Mouse (Mus musculus) T-cell, adult 2 months (primary cell): Measurements from ENCODE around the gene Shisa4.
"Not testable (repeated sequence)": the region's sequence is repeated elsewhere in the genome, so short reads cannot be mapped to it uniquely, and the experiment has no call there.

Experiments
- DNase-seq: peaks from one replicate; pipeline ENCODE4 v3.0.0; 2022; ENCODE audit warnings: low spot score

Gene Shisa4

DNA sequence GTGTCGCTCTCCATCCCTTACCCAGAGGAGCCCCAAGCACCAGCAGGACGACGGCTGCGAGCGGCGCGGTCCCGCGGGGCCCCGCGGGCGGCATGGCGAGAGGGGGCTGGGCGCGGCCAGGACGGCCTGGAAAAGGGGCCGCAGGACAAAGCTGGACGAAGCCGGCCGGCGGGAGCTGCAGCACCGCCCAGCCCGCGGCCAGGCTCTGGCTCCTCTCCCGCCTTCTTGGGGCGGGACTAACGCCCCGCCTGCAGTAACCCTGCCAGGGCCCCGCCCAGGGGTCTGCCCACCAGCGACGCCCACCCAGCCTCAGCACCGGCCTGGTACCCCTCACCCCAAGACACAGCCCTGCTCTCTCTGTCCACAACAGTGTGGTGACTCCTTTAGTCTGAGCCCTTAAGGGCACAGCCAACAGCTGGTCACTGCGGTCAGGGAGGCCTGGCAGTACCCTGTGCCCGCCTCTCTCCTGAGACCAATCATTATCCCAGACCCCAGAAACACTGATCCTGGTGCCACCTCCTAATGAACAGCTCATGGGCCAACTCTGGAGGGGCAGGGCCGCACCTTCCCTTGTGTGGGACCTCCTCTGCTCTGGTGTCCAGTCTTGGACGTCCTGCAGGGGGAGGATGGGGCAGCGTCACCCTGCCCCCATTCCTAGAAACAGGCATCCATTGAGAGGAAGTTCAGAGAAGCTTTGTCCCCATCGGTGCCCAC, at the start of gene Shisa4:
TSS of gene Shisa4 (minus strand) at position 370 of the 714 bp plus-strand sequence.
- no peak for DNase-seq

DNA sequence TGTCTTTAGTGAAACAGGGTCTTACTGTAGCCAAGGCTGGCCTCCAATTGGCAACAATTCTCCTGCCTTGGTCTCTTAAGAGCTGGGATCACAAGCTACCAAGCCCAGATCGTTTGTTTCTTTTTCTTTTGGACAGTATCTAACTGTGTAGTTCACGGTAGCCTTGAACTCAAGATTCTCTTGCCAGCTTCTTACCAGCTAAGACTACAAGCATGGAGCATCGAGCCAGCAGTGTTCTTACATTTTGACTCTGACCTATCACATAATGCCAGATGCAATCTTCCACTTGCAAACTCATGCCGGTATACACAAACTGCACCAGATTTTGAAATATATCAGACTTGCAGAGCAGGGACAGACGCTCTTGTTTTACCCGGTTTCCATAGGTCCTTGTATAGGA, 47.7 kb upstream of the Shisa4 start:
- DNase-seq, result no peak

DNA sequence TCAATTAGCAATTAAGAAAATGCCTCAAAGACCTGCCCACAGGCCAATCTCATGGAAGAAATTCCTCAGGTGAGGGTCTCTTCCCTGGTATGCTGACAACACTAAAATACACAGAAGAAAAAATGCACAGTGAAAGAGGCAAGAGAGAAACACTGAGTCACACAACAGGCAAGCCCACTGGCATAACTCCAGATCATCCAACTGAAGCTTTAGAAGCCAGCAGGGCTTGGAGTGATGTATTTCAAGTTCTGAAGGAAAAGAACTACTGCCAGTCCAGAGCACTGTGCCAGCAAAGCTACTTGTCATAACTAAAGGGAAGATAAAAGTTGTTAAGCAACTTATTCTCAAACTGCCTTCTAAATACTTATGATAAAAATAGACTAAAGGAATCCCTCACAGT, 39.0 kb upstream of the Shisa4 start:
- no peak for DNase-seq

DNA sequence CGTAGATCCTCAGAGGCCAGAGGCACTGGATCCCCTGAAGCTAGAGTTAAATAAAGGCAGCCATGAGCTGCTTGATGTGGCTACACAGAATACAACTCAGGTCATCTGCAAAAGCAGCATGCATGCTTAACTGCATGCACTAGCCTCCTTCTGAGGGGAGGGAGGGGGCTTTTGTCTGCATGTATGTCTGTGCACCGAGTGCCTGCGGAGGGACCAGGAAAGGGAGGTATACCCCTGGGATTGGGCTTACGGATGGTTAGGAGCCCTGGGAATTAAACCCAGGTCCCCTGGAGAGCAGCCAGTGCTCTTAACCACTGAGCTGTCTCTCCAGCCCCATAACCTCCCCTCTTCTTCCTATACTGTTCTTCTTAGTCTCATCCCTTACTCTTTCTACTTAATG, 37.1 kb upstream of the Shisa4 start:
- no peak for DNase-seq

DNA sequence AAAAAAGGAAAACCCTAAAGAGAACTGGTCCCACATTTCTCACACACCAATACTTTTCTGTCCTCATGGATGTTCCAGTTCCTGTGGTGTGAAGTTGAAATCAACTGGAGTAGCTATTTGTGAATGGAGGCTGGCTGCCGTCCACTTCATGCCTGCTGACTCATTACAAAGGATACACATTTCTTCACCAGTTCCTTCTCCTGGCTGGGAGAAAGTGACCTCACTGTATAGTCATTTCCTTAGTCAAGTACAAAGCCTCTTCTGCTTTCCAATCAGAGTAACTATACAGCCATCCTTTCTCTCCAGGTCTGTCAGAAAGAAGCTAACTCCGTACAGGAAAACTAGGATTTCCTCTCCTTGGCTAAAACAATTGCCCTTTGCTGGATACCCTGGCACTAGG, 35.9 kb upstream of the Shisa4 start:
- no peak for DNase-seq

DNA sequence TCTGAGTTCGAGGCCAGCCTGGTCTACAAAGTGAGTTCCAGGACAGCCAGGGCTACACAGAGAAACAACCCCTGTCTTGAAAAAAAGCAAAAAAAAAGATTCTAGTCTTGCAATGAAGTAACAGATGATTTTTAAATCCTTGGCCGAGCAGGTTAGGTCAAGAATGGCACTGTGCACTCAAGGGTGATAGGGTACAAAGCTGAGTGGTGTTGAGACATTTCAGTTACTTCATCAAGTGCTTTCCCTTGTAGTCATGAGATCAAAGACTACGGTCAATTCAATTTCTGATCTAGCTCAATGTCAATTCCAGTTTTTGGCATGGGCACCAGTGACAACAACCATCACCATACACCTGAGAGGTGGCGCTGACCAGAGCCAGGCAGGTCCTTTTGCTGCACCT, 33.9 kb upstream of the Shisa4 start:
- DNase-seq, result no peak

DNA sequence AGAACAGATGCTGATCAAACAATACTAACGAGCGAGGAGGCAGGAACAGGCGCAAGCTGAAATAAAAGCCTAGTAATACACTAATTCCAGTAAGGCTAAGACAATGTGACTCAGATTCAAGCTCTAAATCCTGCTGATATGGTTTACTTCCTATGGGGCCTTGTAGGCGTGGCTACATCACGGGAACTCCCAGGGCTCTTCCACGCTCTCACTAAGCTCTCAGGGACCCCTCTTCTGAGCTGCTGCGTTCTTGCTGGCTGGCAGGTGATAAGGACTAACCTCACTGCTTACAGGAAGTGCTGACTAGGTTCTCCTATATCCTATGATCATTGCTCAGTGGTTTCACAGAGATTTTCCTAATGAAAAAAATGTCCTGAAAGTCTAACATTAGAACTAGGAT, 30.3 kb upstream of the Shisa4 start:
- no peak for DNase-seq

DNA sequence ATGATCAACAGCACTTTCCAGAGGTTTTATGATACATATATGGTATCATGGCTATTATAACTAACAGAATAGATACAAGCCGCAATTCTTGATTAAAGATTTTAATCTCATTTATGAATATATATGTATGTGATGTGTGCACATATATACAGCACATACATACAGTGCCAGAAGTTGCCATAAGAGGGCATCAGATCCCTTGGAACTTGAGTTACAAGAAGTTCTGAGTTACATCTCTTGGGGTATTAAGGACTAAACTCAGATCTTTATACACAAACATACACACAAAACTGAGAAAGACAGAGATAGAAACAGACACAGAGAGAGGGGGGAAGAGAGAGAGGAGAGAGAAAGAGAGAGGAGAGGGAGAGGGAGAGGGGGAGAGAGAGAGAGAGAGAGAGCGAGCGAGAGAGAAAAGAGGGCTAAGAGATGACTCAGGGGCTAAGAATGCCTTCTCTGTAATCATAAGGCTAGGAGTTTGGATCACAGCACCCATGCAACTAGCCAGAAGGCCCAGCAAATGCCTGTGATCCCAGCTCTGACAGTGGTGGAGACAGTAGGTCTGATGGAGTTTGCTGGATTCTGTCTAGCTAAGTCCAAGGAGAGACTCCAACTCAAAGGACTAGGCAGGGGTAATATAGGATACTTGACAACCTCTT, 26.5 kb upstream of the Shisa4 start:
- DNase-seq, result no peak

DNA sequence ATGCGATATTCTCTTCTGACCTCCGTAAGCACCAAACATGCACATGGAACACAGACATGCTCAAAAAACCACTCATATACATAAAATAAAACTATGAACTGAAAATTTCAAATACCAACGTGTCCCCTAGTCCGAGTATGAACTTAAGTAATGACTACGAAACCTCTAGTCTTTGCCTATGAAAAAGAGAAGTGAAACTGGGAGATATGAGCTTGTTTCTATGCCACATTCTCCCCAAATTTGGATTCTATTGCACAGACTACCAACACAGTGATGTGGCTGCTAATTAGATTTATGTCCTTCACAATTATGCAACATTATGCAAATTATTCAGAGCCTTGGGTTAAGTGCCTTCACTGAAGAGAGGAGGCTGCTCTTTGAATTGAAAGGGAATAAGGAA, 24.4 kb upstream of the Shisa4 start:
- no peak for DNase-seq

DNA sequence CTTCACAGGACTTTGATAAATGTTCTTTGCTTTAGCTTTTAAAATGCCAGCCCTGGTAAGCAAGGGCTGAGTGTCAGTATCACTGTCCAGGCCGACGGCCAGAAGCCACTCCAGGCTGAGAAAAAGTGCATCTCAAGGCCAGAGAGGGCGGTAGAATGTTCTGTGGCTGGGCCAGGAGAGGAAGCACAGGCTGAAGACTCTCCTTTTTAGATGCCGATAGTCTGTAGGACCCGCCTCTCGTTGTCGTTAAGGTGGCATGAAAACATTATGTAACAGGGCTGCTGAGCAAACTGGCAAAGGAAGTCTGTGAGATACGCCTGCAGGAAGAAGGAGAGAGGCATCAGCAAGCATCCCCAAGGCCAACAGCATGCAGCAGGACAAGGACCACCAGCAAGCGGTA, 10.1 kb upstream of the Shisa4 start:
- DNase-seq, result no peak

DNA sequence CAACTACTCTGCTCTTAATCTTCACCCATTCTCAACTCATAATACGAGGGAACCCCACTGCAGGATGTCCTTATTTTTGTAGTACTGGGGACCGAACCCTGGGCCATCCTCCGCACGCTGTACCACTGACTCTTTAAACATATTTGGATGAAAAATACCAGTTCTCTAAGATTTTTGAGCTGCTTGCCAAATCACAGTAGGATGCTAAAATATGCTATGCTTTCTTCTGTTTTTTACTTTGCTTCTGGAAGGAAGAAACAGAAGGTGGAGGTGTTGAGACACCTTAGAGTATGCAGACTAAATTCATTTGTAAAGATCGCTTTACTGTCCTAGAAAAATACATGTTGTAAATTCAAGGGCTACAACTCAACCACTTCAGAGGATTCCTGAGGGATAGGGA, 9.1 kb upstream of the Shisa4 start:
- no peak for DNase-seq

DNA sequence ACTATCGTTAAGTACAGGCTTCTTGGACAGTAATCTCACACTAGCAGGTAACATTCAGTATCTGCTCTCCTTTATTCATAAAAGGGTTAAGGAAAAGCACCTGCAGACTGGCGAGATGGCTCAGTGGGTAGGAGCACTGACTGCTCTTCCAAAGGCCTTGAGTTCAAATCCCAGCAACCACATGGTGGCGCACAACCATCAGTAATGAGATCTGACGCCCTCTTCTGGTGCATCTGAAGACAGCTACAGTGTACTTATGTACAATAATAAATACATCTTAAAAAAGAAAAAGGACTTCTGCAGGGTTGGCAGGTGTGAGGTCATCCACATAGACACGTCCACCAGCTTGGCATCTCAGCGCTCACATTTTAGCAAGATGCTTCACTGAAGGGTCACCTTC, 6.5 kb upstream of the Shisa4 start:
- not testable (repeated sequence) for DNase-seq

DNA sequence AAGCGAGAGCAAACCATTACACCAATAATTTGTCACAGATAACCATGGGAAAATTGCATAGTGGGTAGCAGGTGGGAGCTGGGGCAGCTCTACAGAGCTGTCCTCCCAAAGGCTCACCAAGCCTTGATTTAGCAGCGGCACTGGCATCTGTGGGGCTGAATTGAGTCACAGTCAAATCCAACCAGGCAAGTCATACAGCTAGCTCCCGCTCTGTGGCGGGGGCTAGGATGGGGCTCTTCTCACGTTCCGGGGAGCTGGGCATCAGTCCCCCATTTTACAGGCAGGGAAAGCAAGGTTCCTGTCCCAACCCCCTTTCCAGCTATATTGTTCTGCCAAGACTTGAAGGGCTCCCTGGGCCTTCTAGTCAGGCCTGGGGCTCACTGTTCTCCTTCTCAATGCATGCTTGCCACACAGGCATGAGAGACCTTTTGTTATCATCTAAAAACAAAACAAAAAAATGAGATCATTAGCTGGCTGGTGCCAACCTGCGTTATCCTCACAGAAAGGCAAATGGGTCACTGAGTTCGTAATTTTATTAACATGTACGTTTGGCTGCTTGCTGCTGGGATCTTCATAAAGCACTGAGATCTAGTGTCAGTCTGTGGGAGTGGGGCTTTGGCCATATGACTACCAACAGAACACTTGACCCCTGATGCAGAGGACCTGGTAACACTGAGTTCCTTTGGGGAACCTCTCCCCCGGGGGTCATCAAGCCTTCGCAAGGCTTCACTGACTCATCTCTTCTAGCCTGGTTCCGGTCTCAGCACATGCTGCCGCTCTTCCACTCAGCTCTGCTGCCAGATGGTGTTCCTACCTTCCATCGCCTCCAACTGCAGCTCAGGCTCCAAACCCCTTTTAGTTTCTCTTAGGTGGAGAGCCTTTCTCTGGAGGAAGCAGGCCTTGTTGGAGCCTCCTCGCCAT, 5.3 kb upstream of the Shisa4 start:
- no peak for DNase-seq

DNA sequence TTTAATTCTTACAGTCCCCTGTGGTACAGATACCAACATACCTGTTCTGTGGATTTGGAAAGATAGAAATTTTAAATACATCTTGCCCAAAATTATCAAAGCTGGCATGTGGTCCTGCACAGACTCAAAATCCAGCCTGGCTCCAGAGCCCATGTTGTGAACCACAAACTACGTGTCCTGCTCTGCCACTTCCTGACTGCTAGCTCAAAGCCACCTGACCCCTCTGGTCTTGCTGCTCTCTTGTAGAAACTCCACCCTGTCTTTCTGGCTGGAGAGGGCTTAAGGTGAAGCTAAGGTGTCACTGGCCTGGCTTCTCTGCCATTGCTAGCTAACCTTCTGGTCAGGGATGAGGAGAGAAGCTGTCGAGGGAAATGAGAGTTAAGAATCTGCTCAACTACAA, 4.0 kb upstream of the Shisa4 start:
- no peak for DNase-seq

DNA sequence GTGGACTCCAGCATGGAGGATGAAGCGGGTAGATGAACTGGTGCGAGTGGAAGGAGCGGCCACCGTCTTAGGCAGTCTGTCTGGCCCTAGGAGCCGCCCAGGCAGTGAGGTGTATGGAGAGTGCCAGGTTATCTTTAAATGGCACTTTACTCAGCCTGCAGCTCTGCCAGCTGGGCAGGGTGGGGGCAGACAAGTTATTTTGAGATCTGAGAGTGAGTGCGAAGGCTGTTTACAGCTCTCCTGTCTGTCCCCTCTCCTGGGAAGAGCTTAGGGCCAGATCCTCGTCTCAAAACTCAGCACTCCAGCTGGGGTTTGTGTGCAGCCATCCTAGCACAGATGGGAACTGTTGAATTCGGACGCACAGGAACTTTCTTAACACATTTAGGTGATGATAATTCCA, 3.5 kb upstream of the Shisa4 start:
- no peak for DNase-seq

DNA sequence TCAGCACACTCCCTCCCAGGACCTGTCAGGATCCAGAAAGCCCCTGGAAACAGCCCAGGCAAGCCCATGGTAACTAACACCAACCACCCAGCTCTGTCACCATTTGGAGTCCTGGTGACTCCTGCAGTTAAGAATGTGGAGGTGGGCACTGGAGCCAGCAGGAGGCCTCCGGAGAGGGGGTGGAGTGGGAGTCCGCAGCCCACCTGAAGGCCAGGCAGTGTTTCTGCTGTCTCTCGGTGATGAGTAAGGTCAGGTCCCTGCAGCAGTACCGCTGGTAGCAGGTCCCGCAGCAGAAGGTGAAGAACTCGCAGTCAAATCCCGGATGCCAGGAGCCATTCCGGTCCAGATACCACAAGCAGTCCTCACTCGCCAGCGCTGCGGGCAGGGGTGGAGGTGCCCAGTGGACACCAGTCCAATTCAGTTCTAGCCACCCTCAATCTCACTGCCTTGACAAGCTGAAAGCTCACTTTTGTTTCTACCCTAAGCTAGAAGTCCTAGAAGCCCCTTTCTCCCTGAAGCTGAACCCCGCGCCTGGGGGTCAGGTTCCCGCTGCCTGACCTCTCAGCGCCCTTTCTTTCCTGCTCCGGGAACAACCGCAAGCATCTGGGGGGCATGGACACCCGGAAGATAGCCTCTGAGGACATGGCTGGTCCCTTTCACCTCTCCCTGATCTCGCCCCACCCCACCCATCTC, 716 bp downstream of the Shisa4 start:
- no peak for DNase-seq

DNA sequence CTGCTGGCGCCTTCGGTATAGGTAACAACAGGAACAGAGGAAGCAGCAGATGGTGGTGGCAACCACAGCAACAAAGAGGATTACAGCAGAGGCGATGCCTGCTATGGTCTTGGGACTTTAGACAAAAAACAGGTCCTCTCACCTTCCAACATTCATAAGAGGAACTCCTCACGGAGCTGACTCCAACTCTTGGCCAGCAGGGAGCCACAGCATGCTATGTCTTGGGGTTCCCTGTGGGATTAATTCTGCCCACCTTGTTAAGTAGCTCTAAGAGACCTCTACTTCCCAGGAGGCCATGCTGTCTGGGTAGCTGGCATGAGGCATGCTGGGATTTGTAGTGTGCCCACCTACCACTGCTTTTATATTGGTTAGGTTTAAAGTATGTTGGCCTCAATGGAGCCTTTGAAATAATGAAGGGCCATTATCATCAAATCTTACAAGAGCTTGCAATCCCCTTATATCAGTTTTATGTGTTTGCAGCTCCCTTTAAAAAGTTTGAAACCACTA, 1.8 kb downstream of the Shisa4 start:
- no peak for DNase-seq

DNA sequence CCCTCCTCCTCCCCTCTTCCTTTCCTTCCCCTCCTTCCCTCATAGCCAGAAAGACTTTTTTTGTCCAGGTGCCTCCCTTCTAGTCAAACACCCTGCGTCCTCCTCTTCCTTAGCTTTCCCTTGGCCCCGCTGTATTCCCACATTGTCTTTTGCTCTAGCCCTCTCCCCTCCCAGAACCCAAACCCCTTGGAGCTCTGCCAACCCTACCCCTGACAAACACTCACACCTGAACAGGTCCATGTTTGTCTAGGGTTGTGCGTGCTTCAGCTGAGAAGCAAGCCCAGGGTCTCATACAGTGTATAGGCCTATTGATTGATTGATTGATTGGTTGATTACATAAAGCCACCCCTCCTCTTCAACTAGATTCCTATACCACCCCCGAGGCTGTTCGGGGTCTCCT, 5.6 kb downstream of the Shisa4 start:
- no peak for DNase-seq

DNA sequence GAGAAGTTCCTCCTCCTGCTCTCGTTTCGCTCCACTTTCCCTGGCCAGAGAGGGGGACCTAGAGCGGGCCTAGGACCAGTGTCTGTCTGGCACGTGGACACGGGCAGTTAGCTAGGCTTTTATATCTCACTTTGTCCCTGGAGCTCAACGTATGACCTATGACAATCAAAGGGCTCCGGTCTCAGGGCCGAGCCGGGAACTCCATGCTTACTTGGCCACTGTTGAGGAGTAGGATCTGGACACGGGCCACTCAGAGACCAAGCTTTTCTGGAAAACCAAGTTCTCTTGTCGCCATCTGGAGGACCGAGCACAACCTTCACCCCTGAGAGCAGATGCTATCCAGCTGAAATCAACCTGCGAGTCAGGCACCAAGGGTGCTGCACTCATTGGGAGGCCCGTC, 6.1 kb downstream of the Shisa4 start:
- DNase-seq, result no peak

DNA sequence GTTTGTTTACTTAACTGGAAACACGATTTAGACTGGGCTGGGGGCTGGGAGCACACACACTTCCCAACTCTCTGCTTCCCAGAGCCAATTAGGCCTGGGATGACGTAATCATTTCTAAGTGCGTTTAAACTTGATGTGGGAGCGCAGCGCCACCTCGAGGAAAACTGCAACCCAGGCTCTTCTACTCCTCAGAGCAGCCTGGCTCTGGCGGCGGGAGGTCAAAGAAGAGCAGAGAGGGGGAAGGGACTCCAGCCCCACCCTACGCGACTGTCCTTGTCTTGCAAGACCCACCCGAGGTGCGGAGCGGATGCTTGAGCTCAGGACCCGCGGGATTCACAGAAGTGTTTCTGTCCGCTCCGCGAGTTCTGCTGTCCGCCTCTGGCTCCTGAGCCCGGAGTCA, 6.8 kb downstream of the Shisa4 start:
- DNase-seq, result peak; percentile 20

DNA sequence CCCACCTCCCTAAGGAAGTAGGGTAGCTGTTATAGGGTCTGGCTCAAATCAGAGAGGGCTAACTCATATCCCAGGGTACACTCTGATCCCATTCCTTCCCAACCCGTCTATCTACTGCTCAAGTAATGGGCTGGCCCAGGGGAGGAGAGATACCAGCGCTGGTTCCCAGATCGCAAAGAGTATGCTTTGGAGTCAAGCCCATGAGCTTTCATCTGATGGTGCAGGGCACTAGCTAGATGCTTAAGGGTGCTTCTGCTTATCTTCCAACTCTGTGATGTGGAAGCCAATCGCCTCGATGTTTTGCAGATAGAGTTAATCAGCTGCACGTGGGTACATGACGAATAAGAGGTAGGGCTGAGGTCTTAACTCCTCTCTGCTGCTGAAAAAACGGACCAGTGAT, 7.4 kb downstream of the Shisa4 start:
- DNase-seq, result no peak

DNA sequence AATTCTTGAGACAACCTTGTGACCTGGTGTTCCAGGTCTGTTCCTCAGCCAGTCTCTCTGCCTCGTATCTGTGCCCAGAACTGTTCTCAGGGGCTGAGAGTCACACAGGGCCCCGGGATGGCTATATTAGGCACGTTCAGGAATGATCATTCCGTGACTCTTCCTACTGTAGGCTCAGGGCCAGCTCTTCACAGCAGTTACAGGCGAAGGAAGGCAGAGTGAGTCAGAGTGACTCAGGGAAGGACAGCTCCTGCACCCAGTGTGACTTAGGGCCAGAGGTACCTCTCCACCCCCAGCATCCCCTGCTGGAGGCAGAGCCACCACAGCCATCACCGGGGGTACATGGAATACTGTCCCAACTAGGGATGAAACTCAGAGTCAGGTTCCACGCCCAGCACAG, 8.0 kb downstream of the Shisa4 start:
- DNase-seq, result no peak
